Mouse (Mus musculus) liver, embryonic 13.5 days (tissue): ENCODE data around the gene Fam32a. TPM values are rescaled to one million over a fixed set of nuclear protein-coding genes. Genes with fewer than 3 reads are reported as not detected.

Experiments used
- ATAC-seq: fragments of 200-750 bp; cut with Nextera tagmentation; 2 replicates; pipeline ENCODE4 v1.8.0; 2017; ENCODE audit warnings: low read depth, mild to moderate bottlenecking, moderate number of reproducible peaks, moderate library complexity
- DNase-seq: peaks from one replicate; pipeline ENCODE4 v3.0.0; 2022
- H3K27ac ChIP-seq: fragments of 300-500 bp; sonication (generic); 2 replicates; pipeline ENCODE4 v1.5.1; 2015; ENCODE audit warnings: moderate library complexity, mild to moderate bottlenecking, inconsistent platforms
- H3K27me3 ChIP-seq: fragments of 300-500 bp; sonication (generic); 2 replicates; pipeline ENCODE4 v1.6.1; 2015; ENCODE audit warnings: mild to moderate bottlenecking, inconsistent platforms
- H3K36me3 ChIP-seq: fragments of 300-500 bp; sonication (generic); 2 replicates; pipeline ENCODE4 v1.6.1; 2015; ENCODE audit warnings: mild to moderate bottlenecking, inconsistent platforms
- H3K4me1 ChIP-seq: fragments of 300-500 bp; sonication (generic); replicated peaks from 2 replicates; pipeline ENCODE4 v1.6.1; 2015; ENCODE audit warnings: inconsistent platforms
- H3K4me2 ChIP-seq: fragments of 300-500 bp; sonication (generic); 2 replicates; pipeline ENCODE4 v1.6.1; 2015; ENCODE audit warnings: inconsistent platforms, mild to moderate bottlenecking, moderate library complexity
- H3K4me3 ChIP-seq: fragments of 300-500 bp; sonication (generic); replicated peaks from 2 replicates; pipeline ENCODE4 v1.5.1; 2015; ENCODE audit warnings: mild to moderate bottlenecking, inconsistent platforms
- H3K9ac ChIP-seq: fragments of 300-500 bp; sonication (generic); 2 replicates; pipeline ENCODE4 v1.6.1; 2015; ENCODE audit warnings: mild to moderate bottlenecking, inconsistent platforms
- H3K9me3 ChIP-seq: fragments of 300-500 bp; sonication (generic); replicated peaks from 2 replicates; pipeline ENCODE4 v1.6.1; 2016; ENCODE audit warnings: inconsistent platforms
- WGBS: fragments of 180-500 bp; shearing (Covaris S2); methylation state at CpG from one replicate; pipeline ENCODE4 v1.1.7; 2015; ENCODE audit not compliant: insufficient replicate concordance; 5-methylcytosine and 5-hydroxymethylcytosine counted together
- polyA plus RNA-seq: library from polyadenylated mRNA; unstranded; fragments of >200 nt; fragmentation: Nextera tagmentation; extraction: Ambion mirVana; gene quantifications from 2 replicates; pipeline ENCODE4 v1.2.1, GENCODE M21; 2015

Gene Fam32a
- polyA plus RNA-seq, 1 experiment from 2014 or later: 38.8 TPM

GRCm38 (mm10) chr8:72240951-72241350 is 21.4 kb downstream of the Fam32a start:
- WGBS: 53% methylated on average over 7 of the region's 7 CpGs
- no peak for DNase-seq
- H3K36me3 ChIP-seq: peaks cover 21% of the 10 kb centered on the region
- H3K9ac ChIP-seq: peak overlapping the region; percentile 79
- H3K4me3 ChIP-seq: peak overlapping the region; percentile 78
- no peaks in the 10 kb centered on the region for H3K9me3 ChIP-seq
- H3K4me1 ChIP-seq: peaks cover 49% of the 10 kb centered on the region
- H3K27me3 ChIP-seq: no peaks in the 10 kb centered on the region
- H3K27ac ChIP-seq: peak overlapping the region; percentile 96
- H3K4me2 ChIP-seq: peak overlapping the region; percentile 89
- ATAC-seq: no peak

GRCm38 (mm10) chr8:72242226-72242625 is 22.7 kb downstream of the Fam32a start:
- H3K27me3 ChIP-seq: no peaks in the 10 kb centered on the region
- H3K9ac ChIP-seq: no peak overlapping the region
- H3K9me3 ChIP-seq: no peaks in the 10 kb centered on the region
- H3K27ac ChIP-seq: no peak overlapping the region
- H3K4me3 ChIP-seq: no peak overlapping the region
- no peak overlapping the region for H3K4me2 ChIP-seq
- ATAC-seq (no peak), DNase-seq (no peak)
- H3K36me3 ChIP-seq: peaks cover 32% of the 10 kb centered on the region
- H3K4me1 ChIP-seq: peaks cover 49% of the 10 kb centered on the region
- 72% methylated on average over 1 of the region's 1 CpGs for WGBS

- no peaks in the 10 kb centered on the region for H3K27me3 ChIP-seq
- no peaks in the 10 kb centered on the region for H3K9me3 ChIP-seq
- no peak for ATAC-seq
- no peak overlapping the region for H3K4me2 ChIP-seq
- H3K36me3 ChIP-seq: peaks cover 48% of the 10 kb centered on the region
- peaks cover 42% of the 10 kb centered on the region for H3K4me1 ChIP-seq
- 14% methylated on average over 2 of the region's 2 CpGs for WGBS
- no peak overlapping the region for H3K9ac ChIP-seq
- DNase-seq: no peak
- no peak overlapping the region for H3K4me3 ChIP-seq
- H3K27ac ChIP-seq: no peak overlapping the region; the same call in 1 of the 2 replicates
Measured at GRCm38 (mm10) chr8:72244610-72245009, 25.1 kb downstream of the Fam32a start.

GRCm38 (mm10) chr8:72257171-72257901 is 37.8 kb downstream of the Fam32a start:
- peaks cover 30% of the 10 kb centered on the region for H3K36me3 ChIP-seq
- H3K4me1 ChIP-seq: peaks cover 2% of the 10 kb centered on the region; the same call in 1 of the 2 replicates
- no peak for DNase-seq
- H3K27ac ChIP-seq: no peak overlapping the region
- ATAC-seq: peak; percentile 27; the same call in 1 of the 2 replicates
- no peak overlapping the region for H3K4me3 ChIP-seq
- H3K27me3 ChIP-seq: no peaks in the 10 kb centered on the region
- H3K9ac ChIP-seq: no peak overlapping the region
- no peak overlapping the region for H3K4me2 ChIP-seq
- no peaks in the 10 kb centered on the region for H3K9me3 ChIP-seq
- WGBS: 47% methylated on average over 7 of the region's 7 CpGs

GRCm38 (mm10) chr8:72257902-72258238 is 38.3 kb downstream of the Fam32a start:
- peaks cover 25% of the 10 kb centered on the region for H3K36me3 ChIP-seq
- H3K4me1 ChIP-seq: peaks cover 2% of the 10 kb centered on the region; the same call in 1 of the 2 replicates
- ATAC-seq (no peak), DNase-seq (no peak)
- H3K9me3 ChIP-seq: no peaks in the 10 kb centered on the region
- WGBS: 81% methylated on average over 1 of the region's 1 CpGs
- no peak overlapping the region for H3K27ac ChIP-seq
- no peak overlapping the region for H3K9ac ChIP-seq
- H3K27me3 ChIP-seq: no peaks in the 10 kb centered on the region
- no peak overlapping the region for H3K4me2 ChIP-seq
- no peak overlapping the region for H3K4me3 ChIP-seq

- Histone ChIP-seq H3K9me3 (no peaks in the 10 kb centered on the region), H3K9ac (no peak overlapping the region), H3K4me1 (peaks cover 2% of the 10 kb centered on the region; the same call in 1 of the 2 replicates), H3K4me3 (no peak overlapping the region), H3K27me3 (no peaks in the 10 kb centered on the region), H3K27ac (no peak overlapping the region), H3K36me3 (peaks cover 17% of the 10 kb centered on the region), H3K4me2 (no peak overlapping the region)
- 47% methylated on average over 2 of the region's 2 CpGs for WGBS
- ATAC-seq (no peak), DNase-seq (no peak)
Measured at GRCm38 (mm10) chr8:72259862-72260261, 40.3 kb downstream of the Fam32a start.

- 56% methylated on average over 4 of the region's 4 CpGs for WGBS
- Histone ChIP-seq H3K4me3 (no peak overlapping the region), H3K9ac (no peak overlapping the region), H3K9me3 (no peaks in the 10 kb centered on the region), H3K27ac (no peak overlapping the region), H3K27me3 (no peaks in the 10 kb centered on the region), H3K36me3 (peaks cover 9% of the 10 kb centered on the region), H3K4me1 (peaks cover 2% of the 10 kb centered on the region; the same call in 1 of the 2 replicates), H3K4me2 (no peak overlapping the region)
- DNase-seq: no peak
- ATAC-seq: no peak
Measured at GRCm38 (mm10) chr8:72260585-72260984, 41.1 kb downstream of the Fam32a start.

- H3K9me3 ChIP-seq: no peaks in the 10 kb centered on the region
- no peaks in the 10 kb centered on the region for H3K27me3 ChIP-seq
- no peak overlapping the region for H3K27ac ChIP-seq
- DNase-seq: peak; percentile 32
- WGBS: 28% methylated on average over 2 of the region's 2 CpGs
- H3K9ac ChIP-seq: no peak overlapping the region
- ATAC-seq: peak; percentile 29
- no peak overlapping the region for H3K4me2 ChIP-seq
- H3K36me3 ChIP-seq: peaks cover 5% of the 10 kb centered on the region
- H3K4me3 ChIP-seq: no peak overlapping the region
- peaks cover 2% of the 10 kb centered on the region; the same call in 1 of the 2 replicates for H3K4me1 ChIP-seq
Measured at GRCm38 (mm10) chr8:72261019-72261418, 41.5 kb downstream of the Fam32a start.

GRCm38 (mm10) chr8:72261431-72261830 is 41.9 kb downstream of the Fam32a start:
- Histone ChIP-seq H3K27me3 (no peaks in the 10 kb centered on the region), H3K27ac (no peak overlapping the region), H3K9ac (no peak overlapping the region), H3K36me3 (peaks cover 4% of the 10 kb centered on the region), H3K4me1 (peaks cover 2% of the 10 kb centered on the region; the same call in 1 of the 2 replicates), H3K4me2 (no peak overlapping the region), H3K9me3 (no peaks in the 10 kb centered on the region), H3K4me3 (no peak overlapping the region)
- no peak for DNase-seq
- ATAC-seq: no peak

- no peak for ATAC-seq
- H3K4me2 ChIP-seq: no peak overlapping the region
- peaks cover under 1% of the 10 kb centered on the region for H3K36me3 ChIP-seq
- H3K4me1 ChIP-seq: peaks cover 2% of the 10 kb centered on the region; the same call in 1 of the 2 replicates
- no peak overlapping the region for H3K4me3 ChIP-seq
- no peaks in the 10 kb centered on the region for H3K9me3 ChIP-seq
- DNase-seq: no peak
- H3K27me3 ChIP-seq: no peaks in the 10 kb centered on the region
- no peak overlapping the region for H3K9ac ChIP-seq
- no peak overlapping the region for H3K27ac ChIP-seq
- 58% methylated on average over 5 of the region's 5 CpGs for WGBS
Measured at GRCm38 (mm10) chr8:72261872-72262271, 42.3 kb downstream of the Fam32a start.

- Histone ChIP-seq H3K4me3 (no peak overlapping the region), H3K4me1 (peaks cover 2% of the 10 kb centered on the region; the same call in 1 of the 2 replicates), H3K9ac (no peak overlapping the region), H3K27ac (no peak overlapping the region), H3K4me2 (no peak overlapping the region), H3K36me3 (no peaks in the 10 kb centered on the region), H3K9me3 (no peaks in the 10 kb centered on the region), H3K27me3 (no peaks in the 10 kb centered on the region)
- DNase-seq (no peak), ATAC-seq (no peak)
- WGBS: 71% methylated on average over 2 of the region's 2 CpGs
Measured at GRCm38 (mm10) chr8:72262756-72263155, 43.2 kb downstream of the Fam32a start.

GRCm38 (mm10) chr8:72263451-72263850 is 43.9 kb downstream of the Fam32a start:
- no peak for DNase-seq
- WGBS: 55% methylated on average over 7 of the region's 7 CpGs
- ATAC-seq: no peak

More at GRCm38 (mm10) chr8:72263451-72263850, 43.9 kb downstream of the Fam32a start:
- Histone ChIP-seq H3K36me3 (no peaks in the 10 kb centered on the region), H3K4me3 (no peak overlapping the region), H3K9me3 (no peaks in the 10 kb centered on the region), H3K9ac (no peak overlapping the region), H3K4me1 (peaks cover 7% of the 10 kb centered on the region), H3K4me2 (no peak overlapping the region), H3K27me3 (no peaks in the 10 kb centered on the region), H3K27ac (no peak overlapping the region)
